Mouse (Mus musculus) megakaryocyte-erythroid progenitor cell, adult 5 weeks (primary cell): ENCODE measurements around the gene Mapk13. TPM values are rescaled to one million over a fixed set of nuclear protein-coding genes. Genes with fewer than 3 reads are reported as not detected.

Experiments used
- polyA plus RNA-seq: library from polyadenylated mRNA; stranded (reverse); fragments of >175 nt; gene quantifications from 2 replicates; pipeline ENCODE4 v1.2.3, GENCODE M21; 2012

Gene Mapk13
- 3.4 and 3.7 TPM in 2 replicates for polyA plus RNA-seq

GRCm38 (mm10) chr17:28769121-28769874 is at the start of gene Mapk13:
Gene Mapk13 (plus strand): TSS chr17:28769297.

GRCm38 (mm10) chr17:28725783-28726182 is 43.3 kb upstream of the Mapk13 start, which contains the start of gene AC170998.1:
Gene AC170998.1 (plus strand): TSS chr17:28726083.

GRCm38 (mm10) chr17:28800671-28801412 is 31.7 kb downstream of the Mapk13 start, which contains the start of gene Brpf3:
Gene Brpf3 (plus strand): TSS chr17:28801090.

Other genes with a start within 250 kb of the Mapk13 start
- not detected in 2 replicates for gene Armc12, start 238.5 kb upstream of the Mapk13 start, polyA plus RNA-seq
- not detected in 2 replicates for gene Clpsl2, start 219.9 kb upstream of the Mapk13 start, polyA plus RNA-seq
- gene Clps, start 208.5 kb upstream of the Mapk13 start, polyA plus RNA-seq = not detected in 2 replicates
- not detected in 2 replicates for gene Lhfpl5, start 193.7 kb upstream of the Mapk13 start, polyA plus RNA-seq
- gene Srpk1, start 146.6 kb upstream of the Mapk13 start, polyA plus RNA-seq = 107 and 136 TPM in 2 replicates
- gene Slc26a8, start 79.1 kb upstream of the Mapk13 start, polyA plus RNA-seq = 0.68 and 1.2 TPM in 2 replicates
- gene Mapk14, start 78.0 kb upstream of the Mapk13 start, polyA plus RNA-seq = 81.6 and 100 TPM in 2 replicates
- gene AC170998.1, start 43.2 kb upstream of the Mapk13 start, polyA plus RNA-seq = 0.28 TPM in 1 of 2 replicates, not detected in the other
- gene Brpf3, start 31.8 kb downstream of the Mapk13 start, polyA plus RNA-seq = 44.8 and 52.3 TPM in 2 replicates
- gene Pnpla1, start 89.1 kb downstream of the Mapk13 start, polyA plus RNA-seq = 0.14 and 0.30 TPM in 2 replicates
- gene 4930539E08Rik, start 146.0 kb downstream of the Mapk13 start, polyA plus RNA-seq = 0.82 and 1.5 TPM in 2 replicates
- 0.37 and 1.4 TPM in 2 replicates for gene Pxt1, start 174.5 kb downstream of the Mapk13 start, polyA plus RNA-seq
- 157 and 232 TPM in 2 replicates for gene Kctd20, start 182.7 kb downstream of the Mapk13 start, polyA plus RNA-seq
- gene Stk38, start 238.7 kb downstream of the Mapk13 start, polyA plus RNA-seq = 95.7 and 104 TPM in 2 replicates